Mouse (Mus musculus): Measurements from ENCODE around the gene Plin4. TPM values are rescaled to one million over a fixed set of nuclear protein-coding genes. Genes with fewer than 3 reads are reported as not detected.
A peak's percentile ranks its signal among the peaks of the same experiment; 100 is the strongest.

Gene Plin4
- total and polyA plus RNA-seq, 2 experiments from 2014 or later: 0.08 to 0.99 TPM

DNA sequence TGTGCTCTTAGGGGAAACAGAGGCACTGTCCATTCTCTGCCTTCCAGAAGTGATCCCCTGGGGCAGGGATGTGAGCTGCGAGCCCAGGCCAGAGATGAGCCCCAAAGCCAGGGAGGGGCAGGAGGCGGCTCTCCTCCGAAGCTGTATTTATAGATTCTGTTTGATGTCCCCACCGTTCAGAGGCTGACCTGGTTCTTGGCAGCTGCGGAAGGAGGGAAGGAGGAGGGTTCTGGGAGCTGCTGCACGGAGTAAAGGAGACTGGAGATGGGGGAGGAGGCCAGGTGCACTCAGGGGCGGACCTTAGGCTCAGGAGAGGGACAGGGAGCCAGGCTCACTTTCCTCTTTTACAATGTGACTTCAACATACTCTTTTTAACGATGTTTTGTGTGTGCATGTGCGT is 36.5 kb upstream of the Plin4 start:
- ATAC-seq (no peak), DNase-seq (ENCODE audit: low spot score) (no peak)
- Histone ChIP-seq H3K4me3 (ENCODE audit: low read length) (no peak overlapping the region), H3K4me2 (ENCODE audit: low read depth, low read length) (no peak overlapping the region), H3K9me3 (ENCODE audit: low read length) (no peaks in the 10 kb centered on the region), H3K9ac (replicated peaks; ENCODE audit: low read length) (no peak overlapping the region), H3K4me1 (ENCODE audit: insufficient read depth, low read length) (peaks cover 17% of the 10 kb centered on the region; the same call in 1 of the 2 replicates), H3K36me3 (ENCODE audit: insufficient read depth, low read length) (no peaks in the 10 kb centered on the region), H3K27ac (no peak overlapping the region), H3K27me3 (ENCODE audit: insufficient read depth, low read length) (no peaks in the 10 kb centered on the region)
- TF ChIP-seq CTCF (IDR thresholded peaks at IDR 0.05; ENCODE audit: low read depth): no peak
- WGBS: 22% methylated on average over 9 of the region's 9 CpGs

DNA sequence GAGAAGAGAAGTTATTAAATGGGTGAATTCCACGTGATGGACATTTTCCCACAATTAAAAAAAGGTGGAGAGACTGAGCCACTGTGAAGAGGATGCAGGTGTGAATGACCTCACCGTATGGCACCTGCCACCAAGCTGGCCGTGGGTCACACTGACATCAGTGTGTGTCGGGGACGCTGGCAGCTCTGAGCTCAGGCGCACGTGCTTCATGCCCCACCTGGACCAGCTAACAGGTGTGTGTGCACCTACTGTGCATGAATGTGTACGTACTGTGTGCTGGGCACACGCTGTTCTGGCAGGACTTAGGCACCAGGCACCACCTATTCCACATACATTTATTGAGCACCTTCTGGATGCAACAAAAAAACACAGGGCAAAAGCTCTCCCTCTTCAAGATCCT is 34.9 kb upstream of the Plin4 start:
- Histone ChIP-seq H3K36me3 (ENCODE audit: insufficient read depth, low read length) (no peaks in the 10 kb centered on the region), H3K9me3 (ENCODE audit: low read length) (no peaks in the 10 kb centered on the region), H3K27me3 (ENCODE audit: insufficient read depth, low read length) (no peaks in the 10 kb centered on the region), H3K4me1 (ENCODE audit: insufficient read depth, low read length) (peaks cover 17% of the 10 kb centered on the region; the same call in 1 of the 2 replicates), H3K4me2 (ENCODE audit: low read depth, low read length) (no peak overlapping the region), H3K4me3 (ENCODE audit: low read length) (no peak overlapping the region), H3K27ac (no peak overlapping the region), H3K9ac (replicated peaks; ENCODE audit: low read length) (no peak overlapping the region)
- 75% methylated on average over 9 of the region's 9 CpGs for WGBS
- TF ChIP-seq CTCF (IDR thresholded peaks at IDR 0.05; ENCODE audit: low read depth): no peak
- no peak for ATAC-seq
- DNase-seq (ENCODE audit: low spot score): no peak

GRCm38 (mm10) chr17:56141702-56142605 is 32.4 kb upstream of the Plin4 start:
- no peak overlapping the region for H3K27ac ChIP-seq
- ATAC-seq: peak; percentile 69

GRCm38 (mm10) chr17:56139858-56140595 is 30.4 kb upstream of the Plin4 start, which contains the start of gene Sema6b:
Gene Sema6b (minus strand): TSS chr17:56140343.
- Histone ChIP-seq H3K36me3 (ENCODE audit: insufficient read depth, low read length) (no peaks in the 10 kb centered on the region), H3K4me2 (ENCODE audit: low read depth, low read length) (peak within 1 kb of the TSS; percentile 81), H3K4me1 (ENCODE audit: insufficient read depth, low read length) (peaks cover 13% of the 10 kb centered on the region; the same call in 1 of the 2 replicates), H3K27ac (peak within 1 kb of the TSS; percentile 78), H3K4me3 (ENCODE audit: low read length) (peak within 1 kb of the TSS; percentile 76), H3K9me3 (ENCODE audit: low read length) (no peaks in the 10 kb centered on the region), H3K27me3 (ENCODE audit: insufficient read depth, low read length) (no peaks in the 10 kb centered on the region), H3K9ac (replicated peaks; ENCODE audit: low read length) (peak within 1 kb of the TSS; percentile 83)
- TF ChIP-seq CTCF (IDR thresholded peaks at IDR 0.05; ENCODE audit: low read depth): peak; percentile 41
- peak; percentile 87 for DNase-seq (ENCODE audit: low spot score)
- peak; percentile 45 for ATAC-seq
- WGBS: 1% methylated on average over 77 of the region's 79 CpGs

More at GRCm38 (mm10) chr17:56141702-56142605, 32.4 kb upstream of the Plin4 start:
- peaks cover 13% of the 10 kb centered on the region; the same call in 1 of the 2 replicates for H3K4me1 ChIP-seq (ENCODE audit: insufficient read depth, low read length)
- WGBS: 1% methylated on average over 40 of the region's 47 CpGs
- no peaks in the 10 kb centered on the region for H3K27me3 ChIP-seq (ENCODE audit: insufficient read depth, low read length)
- peak overlapping the region; percentile 70 for H3K4me2 ChIP-seq (ENCODE audit: low read depth, low read length)
- peak overlapping the region; percentile 44 for H3K9ac ChIP-seq (replicated peaks; ENCODE audit: low read length)
- no peaks in the 10 kb centered on the region for H3K36me3 ChIP-seq (ENCODE audit: insufficient read depth, low read length)
- no peaks in the 10 kb centered on the region for H3K9me3 ChIP-seq (ENCODE audit: low read length)
- TF ChIP-seq CTCF (IDR thresholded peaks at IDR 0.05; ENCODE audit: low read depth): no peak
- H3K4me3 ChIP-seq (ENCODE audit: low read length): peak overlapping the region; percentile 42
- peak; percentile 76 for DNase-seq (ENCODE audit: low spot score)

DNA sequence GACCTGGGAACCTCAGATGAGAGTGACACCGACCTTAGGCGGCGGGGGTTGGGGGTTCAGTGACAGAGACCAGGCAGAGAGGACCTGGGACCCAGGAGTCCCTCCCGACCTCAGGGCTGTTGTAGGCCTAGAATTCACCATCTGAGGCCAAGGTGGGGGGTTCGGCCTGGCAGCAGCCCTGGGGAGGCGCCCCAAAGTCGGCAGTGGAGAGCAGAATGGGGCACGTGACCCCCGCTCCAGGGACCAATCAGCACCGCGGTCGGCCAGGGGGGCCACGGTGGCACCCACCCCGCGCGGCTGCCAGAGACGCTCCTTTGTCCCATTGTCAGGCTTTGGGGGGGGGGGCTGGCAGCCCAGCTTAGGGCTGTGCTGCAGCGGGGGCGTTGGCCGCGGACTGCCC is 29.8 kb upstream of the Plin4 start:
- peak; percentile 47 for DNase-seq (ENCODE audit: low spot score)

GRCm38 (mm10) chr17:56137839-56138613 is 28.4 kb upstream of the Plin4 start:
- Histone ChIP-seq H3K36me3 (ENCODE audit: insufficient read depth, low read length) (no peaks in the 10 kb centered on the region), H3K27ac (no peak overlapping the region), H3K27me3 (ENCODE audit: insufficient read depth, low read length) (no peaks in the 10 kb centered on the region), H3K4me3 (ENCODE audit: low read length) (peak overlapping the region; percentile 76), H3K4me2 (ENCODE audit: low read depth, low read length) (peak overlapping the region; percentile 81), H3K9me3 (ENCODE audit: low read length) (no peaks in the 10 kb centered on the region), H3K4me1 (ENCODE audit: insufficient read depth, low read length) (peaks cover 19% of the 10 kb centered on the region), H3K9ac (replicated peaks; ENCODE audit: low read length) (no peak overlapping the region)
- no peak for DNase-seq (ENCODE audit: low spot score)
- TF ChIP-seq CTCF (IDR thresholded peaks at IDR 0.05; ENCODE audit: low read depth): no peak
- ATAC-seq: no peak
- WGBS: 20% methylated on average over 25 of the region's 25 CpGs

More for the DNA sequence above, 29.8 kb upstream of the Plin4 start:
- peak overlapping the region; percentile 81 for H3K4me2 ChIP-seq (ENCODE audit: low read depth, low read length)
- H3K27ac ChIP-seq: peak overlapping the region; percentile 78; the same call in 1 of the 2 replicates
- peak overlapping the region; percentile 76 for H3K4me3 ChIP-seq (ENCODE audit: low read length)
- TF ChIP-seq CTCF (IDR thresholded peaks at IDR 0.05; ENCODE audit: low read depth): no peak
- no peaks in the 10 kb centered on the region for H3K27me3 ChIP-seq (ENCODE audit: insufficient read depth, low read length)
- H3K9ac ChIP-seq (replicated peaks; ENCODE audit: low read length): peak overlapping the region; percentile 83
- ATAC-seq: peak; percentile 13; the same call in 1 of the 2 replicates
- H3K9me3 ChIP-seq (ENCODE audit: low read length): no peaks in the 10 kb centered on the region
- no peaks in the 10 kb centered on the region for H3K36me3 ChIP-seq (ENCODE audit: insufficient read depth, low read length)
- 10% methylated on average over 15 of the region's 21 CpGs for WGBS
- H3K4me1 ChIP-seq (ENCODE audit: insufficient read depth, low read length): peaks cover 17% of the 10 kb centered on the region
